Mouse (Mus musculus) olfactory bulb, adult 2 months (tissue): ENCODE results near the gene Muc13. TPM values are rescaled to one million over a fixed set of nuclear protein-coding genes. Genes with fewer than 3 reads are reported as not detected.

Source experiments
- H3K27ac ChIP-seq: fragments of 200-500 bp; 2 replicates; pipeline ENCODE4 v1.5.1; 2012; ENCODE audit warnings: low read depth, low read length; ENCODE audit not compliant: insufficient read depth
- H3K4me1 ChIP-seq: fragments of 200-500 bp; 2 replicates; pipeline ENCODE4 v1.6.1; 2012; ENCODE audit warnings: low read length; ENCODE audit not compliant: control insufficient read depth, insufficient read depth
- H3K4me3 ChIP-seq: fragments of 200-500 bp; 2 replicates; pipeline ENCODE4 v1.5.1; 2012; ENCODE audit warnings: mild to moderate bottlenecking, low read depth, low read length, moderate library complexity; ENCODE audit not compliant: insufficient read depth
- CTCF ChIP-seq: fragments of 200-500 bp; IDR thresholded peaks from 2 replicates; pipeline ENCODE4 v1.5.1; 2012; ENCODE audit warnings: low read depth, mild to moderate bottlenecking, low read length, moderate library complexity; ENCODE audit not compliant: insufficient read depth
- POLR2A ChIP-seq: fragments of 200-500 bp; IDR thresholded peaks from 2 replicates; pipeline ENCODE4 v1.6.1; 2012; ENCODE audit warnings: mild to moderate bottlenecking, low read depth, low read length, moderate library complexity; ENCODE audit not compliant: insufficient read depth
- WGBS: fragments of 180-500 bp; shearing (Covaris S2); methylation state at CpG from one replicate; pipeline ENCODE4 v1.1.7; 2018; 5-methylcytosine and 5-hydroxymethylcytosine counted together
- polyA plus RNA-seq: library from polyadenylated mRNA; stranded (reverse); fragments of >200 nt; gene quantifications from 2 replicates; pipeline ENCODE4 v1.2.4, GENCODE M21; 2012; ENCODE audit warnings: low replicate concordance; ENCODE audit not compliant: missing spikeins, insufficient read depth, insufficient read length

Muc13 gene
- polyA plus RNA-seq, 1 experiment, result not detected

DNA sequence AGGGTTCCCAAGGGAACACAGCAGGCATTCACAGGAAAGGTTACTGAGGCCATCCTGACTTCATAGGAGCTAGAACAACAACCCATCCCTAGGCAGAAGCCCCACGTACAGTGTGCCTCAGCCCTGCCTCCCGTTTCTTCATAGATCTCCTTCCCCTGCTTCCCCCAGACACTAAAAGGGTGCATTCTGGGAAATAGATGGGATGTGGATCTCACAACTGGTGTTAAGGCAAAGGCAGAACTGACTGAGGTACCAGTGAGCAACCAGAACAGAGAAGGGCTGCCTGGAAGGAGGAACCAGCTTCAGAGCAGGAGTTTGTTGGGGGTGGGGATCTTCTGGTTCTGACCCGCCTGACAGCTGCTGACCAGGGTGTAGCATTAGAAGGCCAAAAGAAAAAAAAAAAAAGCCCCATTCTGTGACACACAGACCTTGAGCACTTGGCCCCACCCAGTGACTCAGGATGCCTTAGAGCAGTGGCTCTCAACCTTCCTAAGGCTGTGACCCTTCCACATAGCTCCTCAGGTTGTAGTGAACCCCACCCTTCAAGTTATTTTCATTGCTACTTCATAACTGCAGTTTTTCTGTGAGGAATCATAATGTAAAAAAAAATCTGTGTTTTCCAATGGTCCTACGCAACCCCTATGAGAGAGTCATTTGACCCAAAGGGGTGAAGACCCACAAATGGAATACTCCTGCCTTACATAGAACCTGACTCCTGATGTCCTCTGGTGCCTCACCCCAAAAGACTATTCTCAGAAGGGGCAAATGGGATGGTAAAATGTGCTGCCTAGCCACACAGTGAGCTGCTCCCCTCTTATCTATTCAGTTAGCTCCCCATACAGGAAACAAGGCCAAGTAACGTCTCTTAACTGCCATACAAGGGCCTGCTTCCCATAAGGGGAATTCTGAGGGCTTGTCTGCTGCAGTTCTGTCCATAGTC is 11.8 kb upstream of the Muc13 start:
- no peak overlapping the region for H3K4me3 ChIP-seq
- H3K4me1 ChIP-seq, result no peaks in the 10 kb centered on the region
- H3K27ac ChIP-seq, result no peak overlapping the region
- TF ChIP-seq CTCF, result no peak
- no peak for TF ChIP-seq POLR2A
- WGBS, result 83% methylated on average over 5 of the region's 5 CpGs

GRCm38 (mm10) chr16:33782729-33783091 is 11.1 kb upstream of the Muc13 start:
- Histone ChIP-seq H3K4me3 (no peak overlapping the region), H3K27ac (no peak overlapping the region), H3K4me1 (no peaks in the 10 kb centered on the region)
- WGBS, result 98% methylated on average over 1 of the region's 1 CpGs
- no peak for TF ChIP-seq POLR2A
- no peak for TF ChIP-seq CTCF

- Histone ChIP-seq H3K4me3 (no peak overlapping the region), H3K27ac (no peak overlapping the region), H3K4me1 (no peaks in the 10 kb centered on the region)
- 93% methylated on average over 1 of the region's 1 CpGs for WGBS
- TF ChIP-seq POLR2A, result no peak
- no peak for TF ChIP-seq CTCF
Measured at GRCm38 (mm10) chr16:33784547-33784946, 9.3 kb upstream of the Muc13 start.

DNA sequence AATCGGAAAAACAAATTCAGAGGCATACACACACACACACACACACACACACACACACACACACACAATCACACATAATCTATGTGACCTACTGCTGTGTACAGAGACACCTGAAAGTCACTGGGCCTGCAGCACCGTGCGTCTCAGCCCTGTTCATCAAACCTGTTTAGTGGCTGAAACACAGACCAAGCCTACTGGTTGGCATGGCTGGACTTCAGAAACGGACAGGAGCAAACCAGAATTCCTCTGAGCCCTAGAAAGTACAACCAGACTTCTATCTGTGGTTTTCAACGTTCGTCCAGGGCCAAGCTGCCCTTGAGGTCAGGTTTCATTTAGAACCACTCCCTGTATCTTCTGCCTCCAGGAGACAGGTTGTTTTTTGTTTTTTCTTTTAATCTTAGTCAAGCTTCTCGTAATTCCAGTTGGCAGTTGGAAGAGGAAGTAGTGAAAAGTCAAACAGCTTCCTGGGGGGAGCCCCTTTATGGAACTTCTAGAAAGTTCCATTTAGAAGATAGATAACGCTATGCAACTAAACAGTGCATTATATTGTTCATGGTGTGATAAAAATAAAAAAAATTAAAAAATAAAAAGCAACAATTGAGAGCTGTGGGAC is 8.6 kb upstream of the Muc13 start:
- WGBS, result 78% methylated on average over 8 of the region's 8 CpGs
- no peaks in the 10 kb centered on the region for H3K4me1 ChIP-seq
- no peak for TF ChIP-seq POLR2A
- TF ChIP-seq CTCF, result no peak
- no peak overlapping the region for H3K4me3 ChIP-seq
- H3K27ac ChIP-seq, result no peak overlapping the region

- no peak for TF ChIP-seq POLR2A
- TF ChIP-seq CTCF, result no peak
- WGBS, result 78% methylated on average over 7 of the region's 7 CpGs
- no peak overlapping the region for H3K4me3 ChIP-seq
- H3K27ac ChIP-seq, result no peak overlapping the region
- H3K4me1 ChIP-seq, result no peaks in the 10 kb centered on the region
Measured at GRCm38 (mm10) chr16:33786657-33787390, 7.0 kb upstream of the Muc13 start.

GRCm38 (mm10) chr16:33795106-33795505 is 1.3 kb downstream of the Muc13 start:
- TF ChIP-seq CTCF (no peak), POLR2A (no peak)
- no peak overlapping the region for H3K4me3 ChIP-seq
- 89% methylated on average over 4 of the region's 4 CpGs for WGBS

DNA sequence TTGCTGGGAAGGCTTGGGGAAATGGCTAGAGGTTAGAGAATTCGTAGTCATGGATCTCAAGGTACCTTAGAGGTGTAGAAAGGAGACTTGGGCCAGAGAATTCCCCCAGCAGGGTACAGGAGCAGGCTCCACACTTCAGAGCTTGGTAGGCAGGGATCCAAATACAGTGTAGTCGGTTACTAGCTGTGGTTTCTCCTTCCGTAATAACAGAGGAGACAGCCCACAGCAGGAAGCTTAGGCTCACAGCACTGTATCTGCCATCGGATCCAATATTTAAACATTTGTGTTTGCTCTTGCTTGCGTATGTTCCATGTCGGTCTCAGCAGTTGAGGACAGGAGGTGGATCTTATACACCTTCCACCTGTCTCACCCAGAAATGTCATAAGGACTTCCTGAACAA is 2.0 kb downstream of the Muc13 start:
- no peak overlapping the region for H3K4me3 ChIP-seq
- WGBS, result 71% methylated on average over 6 of the region's 6 CpGs
- no peak for TF ChIP-seq CTCF
- TF ChIP-seq POLR2A, result no peak
- H3K4me1 ChIP-seq, result no peaks in the 10 kb centered on the region
- H3K27ac ChIP-seq, result no peak overlapping the region

More at GRCm38 (mm10) chr16:33795106-33795505, 1.3 kb downstream of the Muc13 start:
- no peaks in the 10 kb centered on the region for H3K4me1 ChIP-seq
- H3K27ac ChIP-seq, result no peak overlapping the region

GRCm38 (mm10) chr16:33796756-33797155 is 2.9 kb downstream of the Muc13 start:
- TF ChIP-seq CTCF, result no peak
- no peak for TF ChIP-seq POLR2A
- Histone ChIP-seq H3K27ac (no peak overlapping the region), H3K4me3 (no peak overlapping the region), H3K4me1 (no peaks in the 10 kb centered on the region)
- WGBS, result 93% methylated on average over 3 of the region's 3 CpGs
